Mouse (Mus musculus): ENCODE data around the gene Morf4l2.
"Not testable (repeated sequence)": the region's sequence is repeated elsewhere in the genome, so short reads cannot be mapped to it uniquely, and the experiment has no call there.

The Morf4l2 gene

DNA sequence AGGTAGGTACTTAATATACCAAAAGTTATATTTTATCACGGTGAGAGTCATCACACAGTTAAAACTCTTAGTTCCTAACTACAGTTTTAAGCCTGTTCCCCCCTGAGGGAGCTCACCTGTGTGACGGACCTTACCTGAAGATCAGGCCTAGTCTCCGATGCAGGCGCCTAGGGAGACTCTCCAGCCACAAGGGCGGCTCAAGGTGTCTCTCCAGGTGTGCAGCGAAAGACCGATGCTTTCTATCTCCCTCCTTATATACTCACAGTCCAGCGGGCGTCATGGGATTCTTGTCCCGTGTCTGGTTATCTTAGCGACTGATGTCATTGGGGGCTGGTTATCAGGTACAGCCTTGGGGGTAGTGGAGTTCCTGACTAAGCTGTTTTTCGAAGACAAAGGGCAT, at the start of gene Morf4l2:
Morf4l2 (minus strand) TSS at position 232 of the 400 bp plus-strand sequence.
- no peak for DNase-seq

DNA sequence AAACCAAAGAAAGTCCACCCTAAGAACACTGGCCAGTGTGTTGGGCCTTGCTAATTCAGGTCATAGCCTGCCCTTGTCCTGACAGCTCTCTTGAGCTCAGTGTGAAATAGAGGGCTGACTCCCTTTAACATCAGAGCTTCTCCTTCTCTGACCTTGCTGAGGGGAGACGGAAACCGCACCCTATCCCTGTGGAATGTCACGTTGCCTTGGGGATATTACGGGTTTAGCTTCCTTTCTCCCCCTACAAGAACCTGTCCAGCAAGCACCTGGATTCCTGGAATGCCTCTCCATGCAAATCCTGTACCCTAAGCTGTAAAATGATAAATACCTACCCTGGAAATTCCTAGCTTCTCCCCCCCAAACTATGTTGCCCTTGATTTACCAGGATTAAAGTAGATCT, 46.0 kb upstream of the Morf4l2 start:
- no peak for DNase-seq

DNA sequence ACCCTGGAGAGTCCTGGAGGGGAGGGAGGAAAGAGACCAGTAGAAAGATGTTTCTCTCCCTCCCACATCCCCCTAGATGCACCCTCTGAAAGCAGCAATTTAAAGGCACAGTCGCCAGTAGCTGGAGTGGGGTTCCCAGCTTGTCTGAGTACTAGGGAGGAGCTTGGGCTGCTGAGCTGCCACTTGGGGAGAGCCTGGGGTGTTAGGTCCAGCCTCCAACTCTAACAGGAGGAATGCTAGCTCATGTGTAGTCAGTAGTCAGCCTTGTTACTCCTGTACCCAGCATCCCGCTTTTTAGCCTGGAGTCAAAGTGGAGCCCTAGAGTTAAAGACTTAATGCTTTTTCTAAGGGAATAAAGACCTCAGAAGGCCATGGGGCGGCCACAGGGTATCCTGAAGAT, 36.6 kb upstream of the Morf4l2 start, which contains the start of gene Glra4:
Glra4 (minus strand) TSS at position 101 of the 400 bp plus-strand sequence.
- DNase-seq = no peak

DNA sequence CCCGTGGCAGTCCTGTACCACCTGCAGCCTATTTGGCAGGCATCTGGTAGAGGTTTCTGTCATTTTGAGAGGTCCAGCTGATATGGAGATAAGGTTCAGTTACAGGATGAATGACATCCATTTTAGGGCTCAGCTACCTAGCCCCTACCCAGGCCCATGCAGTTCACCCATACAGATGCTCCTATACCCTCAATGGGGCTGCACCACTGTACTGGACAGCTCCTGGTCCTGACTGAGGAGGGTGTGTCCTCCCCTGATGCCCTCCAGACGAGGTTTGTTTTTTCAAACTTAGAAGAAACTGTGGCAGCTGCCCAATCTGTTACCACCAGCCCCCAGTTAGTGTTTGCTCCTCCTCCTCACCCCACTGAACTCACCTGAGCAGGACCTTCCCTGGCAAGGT, 35.8 kb upstream of the Morf4l2 start:
- no peak for DNase-seq

DNA sequence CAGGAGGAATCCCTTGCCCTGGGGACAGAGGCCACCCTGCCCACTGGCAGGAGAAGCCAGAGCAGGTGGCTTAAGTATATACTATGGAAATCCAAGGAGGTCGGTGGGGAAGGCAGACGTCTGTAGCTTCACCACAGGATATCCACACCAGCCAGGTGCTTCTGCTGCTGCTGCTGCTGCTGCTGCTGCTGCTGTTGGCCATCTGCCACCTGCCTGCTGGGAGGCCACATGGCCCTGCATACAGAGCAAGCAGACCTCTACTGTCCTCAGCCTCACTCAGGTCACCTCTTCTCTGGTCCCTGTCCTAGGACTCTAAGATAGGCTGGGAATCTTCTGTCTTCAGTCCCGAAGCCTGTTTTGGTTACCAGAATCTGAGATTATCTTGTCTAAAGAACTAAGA, 34.6 kb upstream of the Morf4l2 start:
- no peak for DNase-seq

DNA sequence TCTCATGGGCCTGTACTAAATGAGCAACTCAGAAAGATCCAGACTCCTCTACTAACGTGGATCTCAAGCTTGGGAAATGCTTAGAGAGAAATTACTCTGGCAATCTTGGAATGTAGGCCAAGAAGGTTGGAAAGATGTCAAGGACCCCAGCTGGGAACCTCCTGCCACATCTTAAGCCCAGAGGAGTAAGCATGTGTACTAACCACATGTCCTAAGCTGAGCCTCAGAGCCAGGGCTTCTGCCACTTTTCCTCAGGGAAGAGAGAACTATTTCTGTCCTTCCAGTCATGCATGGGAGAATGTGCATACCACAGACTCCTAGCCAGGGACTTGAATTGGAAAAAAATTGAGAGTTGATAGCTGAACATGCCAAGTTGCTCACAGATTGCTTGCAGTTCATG, 29.5 kb upstream of the Morf4l2 start:
- DNase-seq = no peak

DNA sequence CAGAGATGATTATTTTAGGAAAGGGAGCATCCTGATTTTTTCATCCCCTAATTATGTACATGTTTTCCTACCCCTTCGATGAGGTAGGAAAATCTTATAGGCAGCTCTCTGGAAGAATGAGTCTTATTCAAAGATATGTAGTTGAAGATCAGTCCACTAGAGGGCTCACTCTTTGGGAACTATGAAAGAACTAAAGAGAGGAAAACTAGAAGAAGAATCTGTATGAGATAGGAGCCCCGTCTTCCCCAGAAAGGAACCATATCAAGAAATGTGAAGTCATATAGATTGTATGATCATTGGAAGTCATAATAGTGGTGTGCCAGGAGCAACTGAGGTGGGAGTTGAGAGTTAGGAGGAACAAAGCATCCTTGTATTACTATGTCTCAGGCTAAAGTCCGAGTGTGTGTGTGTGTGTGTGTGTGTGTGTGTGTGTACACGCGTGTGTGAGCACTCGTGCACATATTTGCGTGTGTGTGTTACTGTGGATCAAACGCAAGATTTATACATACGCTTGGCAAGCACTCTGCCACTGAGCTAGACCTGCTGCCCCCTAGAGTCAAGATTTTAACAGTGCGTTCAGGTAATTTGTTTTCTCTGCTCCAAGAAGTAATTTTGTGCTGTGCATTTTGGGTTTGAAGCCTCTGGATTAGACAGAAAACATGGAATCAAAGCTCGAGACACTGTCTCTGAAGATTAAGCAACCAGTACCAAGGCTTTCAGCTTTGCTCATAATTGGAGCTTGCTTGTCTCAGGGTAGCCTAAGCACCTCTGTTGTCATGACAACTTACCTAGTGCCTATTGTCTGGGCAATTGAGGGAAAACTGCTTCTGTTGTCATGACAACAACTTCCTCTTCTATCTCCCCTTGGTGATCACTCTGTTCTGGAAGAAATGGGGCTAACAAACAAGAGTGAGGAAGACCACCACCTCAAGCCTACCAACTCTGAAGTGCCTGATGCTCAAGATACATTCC, 17.9 kb upstream of the Morf4l2 start:
- DNase-seq = peak in 1 of 2 experiments; percentile 10

DNA sequence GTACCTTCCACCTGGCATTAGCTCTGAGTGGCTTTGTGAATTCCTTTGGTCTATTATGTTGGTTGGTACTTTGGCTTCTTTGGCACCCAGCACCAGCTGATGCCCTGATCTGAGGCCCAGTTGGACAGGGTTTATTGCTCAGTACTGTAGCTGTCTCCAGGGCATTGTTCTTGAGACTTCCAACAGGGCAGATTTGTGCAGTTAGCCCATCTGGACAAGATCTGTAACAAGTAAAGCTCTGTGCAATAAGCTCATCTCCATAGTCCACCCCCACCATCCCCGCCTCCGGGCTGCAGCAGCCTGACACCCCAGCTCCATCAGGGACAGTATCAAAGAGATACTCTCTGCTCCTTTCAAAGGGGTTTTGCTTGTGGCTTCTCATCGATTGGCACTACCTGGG, 12.0 kb upstream of the Morf4l2 start:
- DNase-seq = no peak

DNA sequence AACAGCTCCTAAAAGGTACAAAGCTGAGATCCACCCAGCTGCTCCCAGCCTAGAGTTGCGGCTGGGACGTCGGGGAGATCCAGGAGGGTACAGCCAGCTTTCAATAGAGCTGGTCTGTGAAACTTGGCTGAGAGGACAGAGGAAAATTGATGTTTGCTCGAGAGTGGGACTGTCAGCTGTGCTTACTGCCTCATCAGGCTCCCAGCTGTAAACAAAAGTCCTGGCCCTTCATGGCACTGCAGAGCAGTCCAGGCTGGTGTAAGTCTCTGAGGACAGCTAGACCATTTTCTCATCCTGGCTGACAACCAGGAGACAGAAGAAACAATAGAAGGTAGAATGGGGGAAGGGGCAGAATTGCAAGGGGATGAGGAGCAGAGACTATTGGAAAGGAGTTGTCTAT, 5.8 kb upstream of the Morf4l2 start:
- no peak for DNase-seq

DNA sequence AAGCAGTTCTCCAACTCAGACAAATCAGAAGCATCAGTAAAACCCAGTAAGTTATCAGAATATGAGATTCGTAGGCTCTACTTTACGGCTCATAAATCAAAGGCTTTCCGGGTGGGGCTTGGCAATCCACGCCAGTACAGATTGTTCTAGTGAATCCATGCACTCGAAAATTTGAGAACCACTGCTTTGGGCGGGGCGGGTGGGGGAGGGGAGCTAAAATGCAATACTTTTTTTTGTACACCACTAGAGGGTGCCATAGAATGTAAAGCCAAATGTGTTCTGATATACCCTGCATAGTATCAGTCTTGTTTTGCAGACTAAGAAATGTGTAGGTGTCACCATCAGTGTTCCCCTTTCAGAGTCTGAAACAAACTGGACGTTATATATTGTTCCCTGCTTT, 1.2 kb upstream of the Morf4l2 start:
- no peak for DNase-seq

DNA sequence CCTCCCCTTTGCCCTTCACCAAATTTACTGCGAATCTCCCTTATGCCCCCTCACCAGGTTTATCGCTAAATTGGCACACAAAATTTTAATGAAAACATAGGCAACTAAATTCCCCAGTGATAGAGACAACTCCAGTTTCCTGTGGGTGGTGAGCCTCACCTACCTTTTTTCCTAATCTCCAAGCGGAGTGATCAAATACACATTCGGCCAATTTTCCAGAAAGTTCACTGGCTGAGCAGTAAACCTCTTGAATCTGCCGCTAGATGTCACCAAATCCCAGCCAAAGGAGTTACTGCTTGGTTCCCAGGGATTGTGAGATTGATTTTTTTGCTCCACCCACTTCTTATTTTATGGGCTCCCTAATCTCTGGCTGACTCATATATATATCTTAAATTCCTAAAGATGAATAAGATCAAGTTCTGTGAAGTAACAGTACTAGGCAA, 808 bp downstream of the Morf4l2 start:
- peak; percentile 53 to 71 for DNase-seq

GRCm38 (mm10) chrX:136742241-136742640, 1.2 kb downstream of the Morf4l2 start:
- DNase-seq = peak; percentile 26 to 42

GRCm38 (mm10) chrX:136741651-136742201, 1.8 kb downstream of the Morf4l2 start:
- peak; percentile 89 to 91 for DNase-seq

DNA sequence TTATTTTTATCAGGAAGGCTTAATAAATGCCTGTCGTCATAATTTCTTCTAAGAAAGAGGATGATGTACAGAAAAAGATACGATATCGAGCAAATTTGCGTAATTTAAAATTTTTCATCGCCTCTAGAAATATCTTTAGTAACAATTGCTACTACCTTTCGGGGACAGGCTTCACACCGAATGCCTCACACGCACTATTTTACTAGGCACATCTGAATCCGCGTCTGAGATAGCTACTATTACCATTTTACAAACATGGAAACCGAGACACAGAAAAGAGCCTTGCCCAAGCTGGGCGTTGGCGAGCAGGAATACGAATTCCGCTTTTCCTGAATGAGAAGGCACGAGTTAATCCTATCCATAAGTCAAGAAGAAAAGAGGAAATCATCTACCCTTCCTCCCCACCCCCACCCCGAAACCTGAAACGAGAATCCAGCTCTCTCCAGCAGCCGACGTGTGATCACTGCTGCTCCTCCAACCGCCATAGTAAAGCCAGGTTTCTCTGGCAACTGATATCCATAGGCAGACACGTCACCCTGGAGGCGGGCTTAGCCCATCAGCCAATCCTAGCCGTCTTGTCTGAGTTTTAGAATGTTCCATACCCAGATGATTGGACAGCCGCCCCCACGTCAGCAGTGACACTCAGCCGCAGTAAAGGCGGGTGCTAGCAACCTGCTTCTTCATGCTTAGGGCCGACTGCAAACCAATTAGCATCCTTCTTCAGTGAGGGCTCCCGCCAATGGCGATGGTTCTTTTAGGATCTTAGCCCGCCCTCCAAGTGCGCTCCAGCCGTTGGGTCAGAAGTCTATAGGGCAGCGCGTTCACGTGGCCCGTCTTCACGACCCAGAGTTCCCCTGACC, 2.5 kb downstream of the Morf4l2 start:
- DNase-seq = peak; percentile 92 to 93

DNA sequence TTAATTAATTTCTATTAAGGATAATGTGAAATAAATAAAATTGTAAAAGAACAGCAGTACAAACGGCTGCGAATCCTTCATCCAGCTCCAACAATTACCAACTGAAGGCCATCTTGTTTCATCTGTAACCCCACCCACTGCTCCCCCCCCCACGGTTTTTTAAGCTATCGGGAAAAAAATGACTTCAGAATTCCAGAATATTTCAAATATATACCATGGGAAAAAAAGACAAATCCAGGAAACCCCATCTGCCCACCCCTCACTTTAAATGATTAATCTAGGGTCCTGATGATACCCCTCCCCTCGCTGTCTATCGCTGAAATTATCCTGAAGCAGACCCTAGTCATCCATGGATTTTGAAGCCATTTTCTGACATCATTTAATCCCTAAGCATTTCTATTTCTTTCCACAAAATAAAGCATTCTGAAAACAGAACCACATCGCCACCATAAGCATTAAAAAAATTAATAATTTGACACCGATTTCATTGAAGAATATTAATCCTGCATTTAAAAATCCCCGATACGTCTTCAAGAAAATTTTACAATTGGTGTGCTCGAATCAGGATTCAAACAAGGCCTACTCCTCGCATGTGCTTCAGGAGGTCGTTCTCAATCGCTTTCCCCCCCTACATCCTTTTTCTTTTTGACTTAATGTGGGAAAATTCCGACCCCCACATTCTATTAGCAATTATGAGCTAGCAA, 3.3 kb downstream of the Morf4l2 start:
- peak in 1 of 2 experiments; percentile 9 for DNase-seq

GRCm38 (mm10) chrX:136732016-136732415, 11.5 kb downstream of the Morf4l2 start:
- no peak for DNase-seq

- not testable (repeated sequence) for DNase-seq
Measured at GRCm38 (mm10) chrX:136714742-136715474, 28.6 kb downstream of the Morf4l2 start.

GRCm38 (mm10) chrX:136708782-136709181, 34.7 kb downstream of the Morf4l2 start:
- DNase-seq = peak; percentile 10 to 29

- peak; percentile 63 to 75 for DNase-seq
Measured at GRCm38 (mm10) chrX:136708168-136708681, 35.3 kb downstream of the Morf4l2 start.

DNA sequence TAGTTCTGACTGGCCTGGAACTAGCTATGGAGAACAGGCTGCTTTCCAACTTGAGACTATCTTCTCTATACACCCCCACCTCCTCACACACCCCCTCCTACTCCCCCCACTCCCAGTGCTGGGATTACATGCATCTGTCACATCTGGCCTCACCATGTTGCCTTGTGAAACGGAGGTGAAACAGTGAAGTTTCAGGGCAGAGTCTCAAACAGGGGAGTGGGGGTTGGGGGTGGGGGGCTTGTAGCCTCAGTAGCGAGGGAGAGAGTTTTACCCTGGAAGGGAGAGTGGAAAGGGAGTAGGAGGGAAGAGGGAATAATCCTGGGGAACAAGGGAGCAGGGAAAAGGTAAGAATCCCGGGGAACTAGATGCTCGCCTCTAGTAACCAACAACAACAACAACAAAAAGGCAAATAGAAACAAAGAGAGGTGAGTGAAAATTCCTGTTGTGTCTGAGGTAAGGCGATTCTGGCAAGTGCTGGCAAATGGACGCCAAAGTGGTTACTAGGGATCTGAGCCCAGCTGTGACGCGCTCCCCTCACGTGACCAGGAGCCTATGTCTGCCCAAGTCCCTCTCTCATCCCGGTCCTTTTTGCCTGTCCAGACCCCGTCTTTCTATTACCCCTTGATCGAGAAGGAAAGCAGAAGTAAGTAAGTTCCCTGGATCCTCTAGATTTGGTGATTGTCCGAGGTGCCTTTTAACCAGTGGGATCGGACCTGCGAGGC, 35.9 kb downstream of the Morf4l2 start, which contains the start of gene Tceal1:
Tceal1 (plus strand) TSS at position 537 of the 722 bp plus-strand sequence.
- DNase-seq = peak; percentile 77 to 82

Measured in kidney, postnatal 4 days (tissue).